Mouse (Mus musculus): ENCODE measurements around the gene Ddc. TPM values are rescaled to one million over a fixed set of nuclear protein-coding genes. Genes with fewer than 3 reads are reported as not detected.

Ddc gene
- total and polyA plus RNA-seq, 3 experiments = 0.07 to 0.08 TPM; not detected in 1

GRCm38 (mm10) chr11:11835791-11836190 is 62.2 kb downstream of the Ddc start:
- H3K27ac ChIP-seq (ENCODE audit: control insufficient read depth, low read depth, low read length) = no peak overlapping the region
- DNase-seq (ENCODE audit: low read depth, low spot score) = peak; percentile 39
- no peaks in the 10 kb centered on the region for H3K79me2 ChIP-seq (ENCODE audit: control insufficient read depth, insufficient read depth, low read length, poor library complexity)
- H3K27me3 ChIP-seq (ENCODE audit: control insufficient read depth in 1 of 2, insufficient read depth in 2 of 2, low read length in 2 of 2) = peaks cover 6 to 19% of the 10 kb centered on the region in 2 experiments
- H3K36me3 ChIP-seq (ENCODE audit: control insufficient read depth in 1 of 2, insufficient read depth in 2 of 2, low read length in 2 of 2) = peaks cover 0 to 32% of the 10 kb centered on the region in 2 experiments; a peak in 2 of 4 replicates
- H3K4me3 ChIP-seq (ENCODE audit: control insufficient read depth in 1 of 2, insufficient read depth in 1 of 2, low read depth in 2 of 2, low read length in 2 of 2) = no peak overlapping the region
- no peak for TF ChIP-seq TBP (IDR thresholded peaks at IDR 0.05; ENCODE audit: low read depth, low read length)
- TF ChIP-seq USF1 (IDR thresholded peaks at IDR 0.05; ENCODE audit: low read depth, low read length) = no peak
- no peak for TF ChIP-seq GABPA (IDR thresholded peaks at IDR 0.05; ENCODE audit: low read depth, low read length)
- TF ChIP-seq ZNF384 (IDR thresholded peaks at IDR 0.05; ENCODE audit: low read depth, low read length) = 0 out of 2 replicates have a peak, but pooled peaks have one; percentile 30
- TF ChIP-seq GATA1 (IDR thresholded peaks at IDR 0.05; ENCODE audit: low read depth, low read length) = no peak
- no peak for TF ChIP-seq NELFE (IDR thresholded peaks at IDR 0.05; ENCODE audit: low read depth, low read length)
- TF ChIP-seq UBTF (IDR thresholded peaks at IDR 0.05; ENCODE audit: borderline replicate concordance, insufficient read depth, low read depth, low read length) = no peak
- no peak for TF ChIP-seq KAT2A (conservative IDR thresholded peaks at IDR 0.05; ENCODE audit: low read depth, low read length)
- TF ChIP-seq USF2 (IDR thresholded peaks at IDR 0.05; ENCODE audit: borderline replicate concordance in 1 of 2, insufficient read depth in 1 of 2, low read depth in 1 of 2, low read length in 2 of 2) = no peak
- peak; percentile 78 for TF ChIP-seq BHLHE40 (IDR thresholded peaks at IDR 0.05; ENCODE audit: borderline replicate concordance, low read depth, low read length)
- 0 out of 2 replicates have a peak, but pooled peaks have one; percentile 17 for TF ChIP-seq MYC (IDR thresholded peaks at IDR 0.05; ENCODE audit: low read depth, low read length)
- TF ChIP-seq EP300 (IDR thresholded peaks at IDR 0.05; ENCODE audit: low read depth in 1 of 2, low read length in 2 of 2) = no peak
- TF ChIP-seq TCF12 (IDR thresholded peaks at IDR 0.05; ENCODE audit: low read depth, low read length) = no peak
- TF ChIP-seq MAFK (IDR thresholded peaks at IDR 0.05; ENCODE audit: borderline replicate concordance, low read depth, low read length) = no peak
- TF ChIP-seq E2F4 (IDR thresholded peaks at IDR 0.05; ENCODE audit: borderline replicate concordance, low read depth, low read length) = no peak
- TF ChIP-seq JUND (IDR thresholded peaks at IDR 0.05; ENCODE audit: low read depth, low read length) = no peak
- TF ChIP-seq RCOR1 (IDR thresholded peaks at IDR 0.05; ENCODE audit: low read depth, low read length) = no peak
- H3K9me3 ChIP-seq (replicated peaks; ENCODE audit: insufficient read depth, low read length) = no peaks in the 10 kb centered on the region
- peaks cover 11 to 30% of the 10 kb centered on the region in 2 experiments for H3K4me1 ChIP-seq (ENCODE audit: control insufficient read depth in 1 of 2, insufficient read depth in 2 of 2, low read length in 2 of 2)
- no peak overlapping the region for H3K9ac ChIP-seq (ENCODE audit: control insufficient read depth, low read depth, low read length, poor library complexity, severe bottlenecking)

GRCm38 (mm10) chr11:11835361-11835760 is 62.6 kb downstream of the Ddc start:
- H3K4me1 ChIP-seq (ENCODE audit: control insufficient read depth in 1 of 2, insufficient read depth in 2 of 2, low read length in 2 of 2) = peaks cover 10 to 28% of the 10 kb centered on the region in 2 experiments
- H3K27ac ChIP-seq (ENCODE audit: control insufficient read depth, low read depth, low read length) = no peak overlapping the region
- no peak overlapping the region for H3K9ac ChIP-seq (ENCODE audit: control insufficient read depth, low read depth, low read length, poor library complexity, severe bottlenecking)
- TF ChIP-seq ZC3H11A (IDR thresholded peaks at IDR 0.05; ENCODE audit: low read depth, low read length) (no peak), ELF1 (IDR thresholded peaks at IDR 0.05; ENCODE audit: low read depth, low read length) (no peak), E2F4 (IDR thresholded peaks at IDR 0.05; ENCODE audit: borderline replicate concordance, low read depth, low read length) (no peak), POLR2A (IDR thresholded peaks at IDR 0.05; ENCODE audit: control insufficient read depth in 1 of 2, insufficient read depth in 1 of 2, low read depth in 1 of 2, low read length in 2 of 2, poor library complexity in 1 of 2) (no peak), MYC (IDR thresholded peaks at IDR 0.05; ENCODE audit: low read depth, low read length) (no peak), NELFE (IDR thresholded peaks at IDR 0.05; ENCODE audit: low read depth, low read length) (no peak), POLR2AphosphoS5 (IDR thresholded peaks at IDR 0.05; ENCODE audit: borderline replicate concordance, low read depth, low read length) (no peak), RCOR1 (IDR thresholded peaks at IDR 0.05; ENCODE audit: low read depth, low read length) (peak; percentile 98), POLR2AphosphoS2 (IDR thresholded peaks at IDR 0.05; ENCODE audit: low read length) (no peak), TCF12 (IDR thresholded peaks at IDR 0.05; ENCODE audit: low read depth, low read length) (peak; percentile 98), ZMIZ1 (IDR thresholded peaks at IDR 0.05; ENCODE audit: low read depth, low read length) (no peak), CHD2 (IDR thresholded peaks at IDR 0.05; ENCODE audit: low read length) (no peak), TAL1 (IDR thresholded peaks at IDR 0.05; ENCODE audit: low read length) (peak; percentile 87), ETS1 (IDR thresholded peaks at IDR 0.05; ENCODE audit: low read depth, low read length) (peak; percentile 83), CTCF (IDR thresholded peaks at IDR 0.05 in 2 of 3, conservative IDR thresholded peaks at IDR 0.05 in 1 of 3; ENCODE audit: control insufficient read depth in 1 of 3, insufficient read depth in 1 of 3, low read depth in 2 of 3, low read length in 3 of 3, poor library complexity in 1 of 3, severe bottlenecking in 1 of 3) (no peak), MEF2A (IDR thresholded peaks at IDR 0.05; ENCODE audit: extremely low read depth, insufficient replicate concordance, low read depth, low read length, poor library complexity, severe bottlenecking) (peak; percentile 38; the same call in 1 of the 2 replicates), SIN3A (IDR thresholded peaks at IDR 0.05; ENCODE audit: low read length) (peak; percentile 36; the same call in 1 of the 2 replicates), MYB (IDR thresholded peaks at IDR 0.05; ENCODE audit: low read depth, low read length) (peak; percentile 17; the same call in 1 of the 2 replicates), HCFC1 (IDR thresholded peaks at IDR 0.05; ENCODE audit: low read depth, low read length) (no peak)

More at GRCm38 (mm10) chr11:11835361-11835760, 62.6 kb downstream of the Ddc start:
- Histone ChIP-seq H3K9me3 (replicated peaks; ENCODE audit: insufficient read depth, low read length) (no peaks in the 10 kb centered on the region), H3K4me3 (ENCODE audit: control insufficient read depth in 1 of 2, insufficient read depth in 1 of 2, low read depth in 2 of 2, low read length in 2 of 2) (no peak overlapping the region), H3K36me3 (ENCODE audit: control insufficient read depth in 1 of 2, insufficient read depth in 2 of 2, low read length in 2 of 2) (peaks cover 0 to 28% of the 10 kb centered on the region in 2 experiments; a peak in 2 of 4 replicates), H3K27me3 (ENCODE audit: control insufficient read depth in 1 of 2, insufficient read depth in 2 of 2, low read length in 2 of 2) (peaks cover 8 to 22% of the 10 kb centered on the region in 2 experiments), H3K79me2 (ENCODE audit: control insufficient read depth, insufficient read depth, low read length, poor library complexity) (no peaks in the 10 kb centered on the region)
- DNase-seq (ENCODE audit: low read depth, low spot score) = peak; percentile 75

Measured in MEL (cell line).